Mouse (Mus musculus): Measurements from ENCODE around the gene Gmeb1.
A peak's percentile ranks its signal among the peaks of the same experiment; 100 is the strongest.

- no peak for TF ChIP-seq CTCF (conservative IDR thresholded peaks at IDR 0.05 in 1 of 2, IDR thresholded peaks at IDR 0.05 in 1 of 2; ENCODE audit: low read depth in 2 of 2, low read length in 2 of 2)
- peak; percentile 40; the same call in 1 of the 2 replicates for TF ChIP-seq SIN3A (IDR thresholded peaks at IDR 0.05; ENCODE audit: low read length)
- no peak for TF ChIP-seq CHD2 (IDR thresholded peaks at IDR 0.05; ENCODE audit: low read length)
- TF ChIP-seq NELFE (IDR thresholded peaks at IDR 0.05; ENCODE audit: low read depth, low read length): no peak
- TF ChIP-seq RAD21 (IDR thresholded peaks at IDR 0.05; ENCODE audit: low read depth, low read length): no peak
- no peak for TF ChIP-seq POLR2A (IDR thresholded peaks at IDR 0.05; ENCODE audit: low read depth, low read length)
- no peak for TF ChIP-seq ZNF384 (IDR thresholded peaks at IDR 0.05; ENCODE audit: low read depth, low read length)
These were observed 50.1 kb downstream of the Gmeb1 start for GRCm38 (mm10) chr4:132211091-132211942.

Measured in CH12.LX (cell line).